Mouse (Mus musculus) kidney, adult 9 months (tissue): ENCODE measurements around the gene Vat1.
"Not testable (repeated sequence)": the region's sequence is repeated elsewhere in the genome, so short reads cannot be mapped to it uniquely, and the experiment has no call there.

Experiments used
- DNase-seq: peaks from one replicate; pipeline ENCODE4 v3.0.0; 2022

Vat1 gene

DNA sequence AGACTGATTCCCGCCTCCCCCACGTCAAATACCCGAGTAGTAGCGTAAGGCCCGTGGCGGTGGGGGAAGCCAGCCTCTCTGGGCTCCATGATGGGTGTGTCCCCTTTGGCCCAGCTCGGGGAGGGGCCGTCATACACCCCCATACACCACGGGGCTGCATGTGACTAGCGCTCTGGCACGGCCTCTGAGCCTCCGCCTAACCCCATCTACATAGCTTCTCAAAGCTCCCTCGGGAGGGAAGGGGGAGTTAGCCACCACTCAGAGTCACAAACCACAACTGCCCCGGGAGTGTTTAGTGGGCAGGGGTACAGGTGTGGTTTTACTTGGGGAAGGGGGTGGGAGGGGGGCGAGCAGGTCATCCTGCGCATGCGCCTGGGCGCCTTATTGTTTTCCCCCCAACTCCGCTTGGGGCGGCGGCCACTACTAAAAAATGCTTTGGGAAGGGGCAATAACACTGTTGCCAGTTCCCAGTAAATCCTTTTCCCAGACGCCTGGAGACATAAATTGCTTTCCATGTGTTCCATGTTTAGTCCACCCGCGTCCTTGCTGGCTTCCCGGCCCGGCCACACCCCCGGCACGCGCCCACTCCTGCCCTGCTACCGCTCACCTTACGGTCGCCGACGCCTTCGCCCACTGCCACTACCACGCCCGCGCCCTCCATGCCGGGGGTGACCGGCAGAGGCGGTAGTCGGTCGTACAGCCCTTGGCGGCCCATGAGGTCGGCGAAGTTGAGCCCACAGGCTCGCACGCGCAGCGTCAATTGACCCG lies 745 bp downstream of the Vat1 start:
- peak; percentile 65 for DNase-seq

DNA sequence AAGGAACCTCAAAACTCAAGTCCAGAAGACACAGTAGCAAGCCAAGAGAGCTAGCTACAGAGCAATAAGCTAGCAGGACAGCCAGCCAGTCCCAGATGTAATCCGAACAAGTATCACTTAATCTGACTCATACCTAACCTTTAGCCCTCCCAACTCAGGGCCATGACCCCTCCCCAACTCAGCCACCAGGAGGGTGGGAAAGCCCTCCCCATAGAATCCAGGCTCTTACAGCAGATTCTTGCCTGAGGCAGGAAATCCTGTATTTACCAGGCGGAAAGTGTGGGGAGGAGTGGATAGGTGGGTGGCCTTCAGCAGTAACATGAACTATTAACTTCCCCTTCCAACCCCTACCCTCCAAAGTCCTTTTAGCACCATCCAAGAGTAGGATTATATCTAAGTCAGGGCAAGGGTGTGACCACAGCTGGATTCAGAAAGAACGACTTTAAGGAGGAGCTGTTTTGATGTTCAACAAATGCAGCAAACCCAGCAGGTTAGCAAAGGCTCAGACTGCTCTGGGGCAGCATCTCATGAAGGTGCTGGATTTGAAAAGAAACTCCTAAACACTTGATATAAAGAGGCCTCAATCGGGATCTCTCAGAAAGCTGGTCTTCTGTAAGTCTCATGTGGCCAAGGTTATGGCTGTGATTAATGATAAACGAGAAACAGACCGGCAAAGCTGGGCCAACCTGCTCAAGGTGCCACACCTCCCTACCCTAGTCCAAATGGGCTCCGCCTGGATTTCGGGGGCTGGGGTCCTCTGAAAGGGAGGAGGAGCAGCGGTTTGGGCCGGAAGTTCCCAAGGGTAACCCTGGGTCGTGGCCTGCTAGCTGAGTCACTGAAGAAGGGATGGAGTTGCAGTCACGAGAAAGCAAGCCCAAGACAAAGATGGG lies 1.6 kb downstream of the Vat1 start, which contains the start of gene Rnd2:
TSS of gene Rnd2 (plus strand) at position 789 of the 890 bp plus-strand sequence.
- DNase-seq: peak; percentile 61

DNA sequence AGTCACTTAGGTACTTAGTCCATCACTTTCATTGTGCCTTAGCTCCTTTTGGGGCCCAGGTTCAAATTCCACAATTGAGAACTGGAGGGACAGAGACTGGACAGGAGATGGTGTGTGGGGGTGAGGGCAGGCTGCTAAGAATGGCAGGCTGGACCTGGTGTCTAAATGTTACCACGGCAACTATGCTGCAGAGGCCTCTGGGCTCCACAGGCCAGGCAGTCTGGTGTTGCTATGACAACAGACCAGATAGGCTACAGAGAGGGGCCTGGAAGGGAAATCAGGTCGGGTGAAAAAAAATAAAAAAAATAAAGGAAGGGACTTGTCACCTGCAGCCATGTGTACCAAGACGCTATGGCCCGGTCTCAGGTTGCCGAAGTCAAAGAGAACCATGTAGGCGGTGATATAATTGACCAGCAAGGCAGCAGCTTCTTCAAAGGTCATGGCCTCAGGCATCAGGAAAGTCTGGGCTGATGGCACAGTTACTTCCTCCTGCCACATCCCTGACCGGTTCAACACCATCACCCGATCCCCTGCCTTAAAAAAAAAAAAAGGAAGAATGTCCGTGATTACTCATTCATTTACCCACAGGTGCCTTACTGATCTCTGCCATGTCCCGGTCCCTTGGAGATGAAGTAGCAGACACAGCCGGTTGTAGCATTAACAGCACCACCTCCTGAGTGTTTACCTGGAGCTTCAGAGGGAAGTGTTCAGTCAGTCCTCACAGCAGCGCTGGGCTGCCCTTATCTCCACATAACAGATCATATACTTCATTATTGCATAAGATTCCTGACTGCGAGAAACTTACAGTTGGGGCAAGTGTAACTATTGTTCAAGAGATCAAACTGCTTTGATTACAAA lies 3.2 kb downstream of the Vat1 start:
- no peak for DNase-seq

DNA sequence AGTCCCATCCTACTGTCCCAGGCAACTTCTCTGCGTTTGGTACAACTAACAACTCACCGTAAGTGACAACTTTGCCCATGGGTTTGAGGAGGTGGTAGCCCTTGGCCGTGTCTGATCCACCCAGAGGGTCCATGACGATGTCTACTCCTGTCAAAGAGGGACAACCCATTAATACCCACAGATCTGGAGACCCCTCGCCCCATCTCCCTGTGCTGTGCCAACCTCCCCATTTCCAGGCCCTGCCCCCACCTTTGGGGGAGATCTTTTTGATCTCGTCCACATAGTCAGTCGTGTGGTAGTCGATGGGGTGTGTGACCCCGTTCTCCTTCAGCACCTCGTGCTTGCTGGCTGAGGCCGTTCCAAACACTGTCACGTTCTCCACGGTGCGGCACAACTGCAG lies 3.9 kb downstream of the Vat1 start:
- DNase-seq: no peak

DNA sequence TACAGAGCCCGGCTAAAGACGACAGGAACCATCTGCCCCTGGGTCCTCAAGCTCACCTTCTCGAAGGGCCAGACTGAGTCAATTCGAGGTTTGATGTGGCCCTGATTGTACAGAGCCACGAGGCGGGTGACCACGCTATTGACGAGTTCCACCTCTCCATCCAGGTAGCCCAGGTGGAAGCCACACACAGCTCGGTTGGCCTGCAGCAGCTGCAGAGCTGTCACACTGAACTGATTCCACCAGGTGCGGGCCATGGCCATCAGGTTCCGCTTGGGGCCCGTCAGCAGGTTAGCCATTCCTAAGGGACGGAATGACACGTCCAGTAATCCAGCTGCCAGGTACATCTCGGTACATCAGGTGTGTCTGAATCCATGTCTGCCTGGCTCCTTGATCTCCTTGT lies 5.7 kb downstream of the Vat1 start:
- DNase-seq: no peak

DNA sequence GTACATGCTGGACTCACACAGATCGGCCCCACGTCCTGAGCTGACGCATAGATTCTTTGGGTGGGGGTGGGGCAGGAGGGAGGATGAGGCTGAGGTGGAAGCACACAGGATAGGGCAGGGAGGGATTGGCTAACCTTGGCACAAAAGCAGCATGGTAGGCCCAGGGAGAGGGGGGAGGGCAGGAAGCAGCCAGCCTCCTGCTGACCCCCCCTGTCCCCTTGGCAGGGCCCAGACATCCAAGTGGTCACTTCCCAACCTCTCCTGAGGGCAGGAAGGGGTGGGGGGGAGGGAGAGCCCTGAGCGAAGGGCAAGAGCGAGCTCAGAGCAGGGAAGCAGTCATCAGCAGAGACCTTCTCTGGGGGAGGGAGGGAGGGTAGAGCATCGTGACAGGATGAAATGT lies 6.3 kb downstream of the Vat1 start:
- DNase-seq: no peak

DNA sequence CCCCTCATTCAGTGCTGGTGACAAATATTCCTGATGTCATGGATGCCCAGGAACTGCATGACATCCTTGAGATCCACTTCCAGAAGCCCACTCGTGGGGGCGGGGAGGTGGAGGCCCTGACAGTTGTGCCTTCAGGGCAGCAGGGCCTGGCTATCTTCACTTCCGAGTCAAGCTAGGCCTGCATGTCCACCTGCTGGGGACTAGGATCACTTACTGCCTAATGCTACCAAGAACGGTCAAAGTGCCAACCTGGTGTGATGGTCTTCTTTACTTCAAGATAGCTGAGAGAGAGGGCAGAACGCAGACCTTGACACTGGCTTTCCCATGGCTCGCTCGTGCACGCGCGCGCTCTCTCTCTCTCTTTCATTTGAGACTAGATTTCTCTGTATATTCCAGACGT lies 7.8 kb downstream of the Vat1 start:
- DNase-seq: no peak

DNA sequence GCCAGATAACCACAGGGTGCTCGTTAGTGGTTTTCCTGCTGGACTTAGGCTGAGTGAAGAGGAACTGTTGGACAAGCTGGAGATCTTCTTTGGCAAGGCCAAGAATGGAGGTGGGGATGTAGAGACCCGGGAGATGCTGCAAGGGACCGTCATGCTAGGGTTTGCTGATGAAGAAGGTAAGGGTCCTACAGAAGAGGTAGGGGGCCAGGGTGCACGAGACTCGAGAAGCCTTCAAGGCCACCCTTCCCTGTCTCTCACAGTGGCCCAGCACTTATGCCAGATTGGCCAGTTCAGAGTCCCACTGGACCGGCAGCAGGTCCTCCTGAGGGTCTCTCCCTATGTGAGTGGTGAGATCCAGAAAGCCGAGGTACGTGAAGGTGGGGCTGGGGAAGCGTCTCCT lies 8.4 kb downstream of the Vat1 start:
- no peak for DNase-seq

DNA sequence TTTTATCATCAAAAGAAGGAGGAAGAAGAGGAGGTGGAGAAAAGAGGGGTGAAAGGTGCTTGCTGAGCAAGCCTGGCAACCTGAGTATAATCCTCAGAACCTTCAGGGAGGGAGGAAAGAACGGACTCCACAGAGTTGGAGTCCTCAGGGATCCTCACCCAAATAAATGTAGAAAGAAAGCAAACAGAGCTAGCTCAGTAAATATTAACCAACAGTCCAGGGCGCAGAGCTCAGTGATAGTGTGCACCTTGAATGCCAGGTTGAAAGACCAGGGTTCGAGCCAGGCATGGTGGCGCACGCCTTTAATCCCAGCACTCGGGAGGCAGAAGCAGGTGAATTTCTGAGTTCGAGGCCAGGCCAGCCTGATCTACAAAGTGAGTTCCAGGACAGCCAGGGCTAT lies 10.4 kb downstream of the Vat1 start:
- DNase-seq: no peak

DNA sequence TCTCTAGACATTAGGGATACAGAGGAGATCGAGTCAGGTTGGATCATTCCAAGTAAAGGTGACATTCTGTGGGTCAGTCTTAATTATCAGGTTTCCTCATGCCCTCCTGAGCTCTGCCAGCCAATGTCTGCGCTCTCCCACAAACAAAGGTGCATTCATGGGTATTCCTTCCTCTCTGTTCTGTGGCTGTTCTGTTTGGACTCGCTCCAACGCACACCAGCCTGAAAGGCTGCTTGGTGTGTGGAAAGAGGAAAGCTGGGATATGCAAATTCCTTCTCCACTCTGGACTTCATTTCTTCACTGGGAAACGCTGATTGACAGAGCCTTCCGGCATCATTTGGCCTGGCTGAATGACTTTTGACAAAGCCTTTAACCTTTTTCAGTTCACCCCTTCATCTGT lies 11.3 kb downstream of the Vat1 start:
- no peak for DNase-seq

DNA sequence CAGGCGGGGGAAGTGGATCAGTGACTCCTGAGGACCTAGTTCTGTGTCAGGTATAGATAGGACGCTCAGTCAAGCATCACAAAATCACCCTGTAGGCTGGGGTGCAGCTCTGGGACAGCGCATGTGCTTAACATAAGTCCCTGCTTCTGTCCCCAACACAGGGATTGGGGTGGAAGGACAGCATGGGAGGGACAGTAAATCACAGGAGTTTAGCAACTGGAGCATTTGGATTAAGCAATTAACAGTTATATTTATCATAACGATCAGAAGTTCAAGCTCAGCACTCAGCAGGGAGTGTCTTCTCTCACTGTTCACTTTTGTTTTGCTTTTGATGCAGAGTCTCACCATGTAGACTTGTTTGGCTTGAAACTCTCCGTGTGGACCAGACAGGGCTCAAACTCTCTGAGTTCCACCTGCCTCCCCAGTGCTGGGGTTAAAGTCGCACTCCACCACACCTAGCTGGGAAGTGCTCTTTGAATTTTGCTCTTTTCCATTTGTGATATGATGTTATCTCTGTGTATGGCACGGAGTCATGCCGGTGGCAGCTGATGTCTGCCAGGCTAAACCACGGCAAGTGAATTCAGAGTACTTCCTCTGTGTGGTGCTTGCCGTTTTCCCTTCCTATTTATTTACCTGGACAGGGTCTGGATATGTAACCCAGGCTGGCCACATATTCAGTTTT lies 13.8 kb downstream of the Vat1 start:
- DNase-seq: no peak

DNA sequence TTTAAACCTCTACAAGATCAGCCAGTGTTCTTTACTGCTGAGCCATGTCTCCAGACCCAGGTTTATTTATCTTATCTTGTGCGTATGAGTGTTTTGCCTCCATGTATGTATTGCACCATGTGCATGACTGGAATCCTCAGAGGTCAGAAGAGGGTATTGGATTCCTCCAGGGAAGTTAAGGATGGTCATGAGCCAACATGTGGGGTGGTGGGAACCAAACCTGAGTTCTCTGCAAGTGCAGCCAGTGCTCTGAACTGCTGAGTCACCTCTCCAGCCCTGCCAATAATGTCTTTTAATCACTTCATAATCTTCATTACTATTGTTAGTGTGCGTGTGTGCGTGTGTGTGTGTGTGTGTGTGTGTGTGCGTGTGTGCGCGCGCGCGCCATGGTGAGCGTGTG lies 14.5 kb downstream of the Vat1 start:
- DNase-seq: no peak

DNA sequence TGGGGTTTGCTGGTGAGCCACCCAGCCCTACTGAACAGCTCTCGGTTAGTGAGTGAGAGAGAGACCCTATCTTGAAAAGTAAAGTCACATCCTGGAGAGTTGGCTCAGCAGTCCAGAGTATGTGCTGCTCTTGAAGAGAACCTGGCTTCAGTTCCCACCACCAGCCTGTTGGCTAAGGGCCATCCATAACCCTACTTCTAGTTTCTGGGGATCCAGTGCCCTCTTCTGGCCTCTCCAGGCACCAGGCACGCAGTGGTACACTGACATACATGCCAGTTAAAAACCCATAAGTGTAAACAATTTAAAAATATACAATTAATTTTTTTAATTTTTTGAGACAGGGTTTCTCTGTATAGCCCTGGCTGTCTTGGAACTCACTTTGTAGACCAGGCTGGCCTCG lies 15.6 kb downstream of the Vat1 start:
- no peak for DNase-seq

DNA sequence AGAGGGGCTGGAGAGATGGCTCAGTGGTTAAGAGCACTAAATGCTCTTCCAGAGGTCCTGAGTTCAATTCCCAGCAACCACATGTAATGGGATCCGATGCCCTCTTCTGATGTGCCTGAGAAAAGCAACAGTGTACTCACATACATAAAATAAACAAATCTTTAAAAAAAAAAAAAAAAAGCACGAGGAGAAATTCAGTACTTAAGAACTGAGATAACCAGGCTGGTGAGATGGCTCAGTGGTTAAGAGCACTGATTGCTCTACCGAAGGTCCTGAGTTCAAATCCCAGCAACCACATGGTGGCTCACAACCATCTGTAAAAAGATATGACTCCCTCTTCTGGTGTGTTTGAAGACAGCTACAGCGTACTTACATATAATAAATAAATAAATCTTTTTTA lies 16.4 kb downstream of the Vat1 start:
- DNase-seq: not testable (repeated sequence)

DNA sequence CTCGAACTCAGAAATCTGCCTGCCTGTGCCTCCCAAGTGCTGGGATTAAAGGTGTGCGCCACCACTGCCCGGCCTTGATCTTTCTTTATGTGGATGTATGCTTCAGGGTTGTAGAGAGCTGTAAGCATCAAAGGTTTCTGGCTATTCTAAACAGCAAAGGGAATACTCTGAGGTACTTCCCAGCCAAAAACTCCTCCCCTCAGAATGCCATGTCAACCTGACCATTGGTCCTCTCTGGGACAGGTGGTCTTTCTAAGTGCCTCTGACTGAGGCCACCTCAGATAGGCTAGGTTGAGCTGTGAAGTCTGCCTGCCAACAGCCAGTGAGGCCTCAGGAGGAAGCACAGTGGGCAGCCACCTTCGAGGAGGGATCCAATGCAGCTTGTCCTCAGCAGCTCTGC lies 17.1 kb downstream of the Vat1 start:
- DNase-seq: no peak

DNA sequence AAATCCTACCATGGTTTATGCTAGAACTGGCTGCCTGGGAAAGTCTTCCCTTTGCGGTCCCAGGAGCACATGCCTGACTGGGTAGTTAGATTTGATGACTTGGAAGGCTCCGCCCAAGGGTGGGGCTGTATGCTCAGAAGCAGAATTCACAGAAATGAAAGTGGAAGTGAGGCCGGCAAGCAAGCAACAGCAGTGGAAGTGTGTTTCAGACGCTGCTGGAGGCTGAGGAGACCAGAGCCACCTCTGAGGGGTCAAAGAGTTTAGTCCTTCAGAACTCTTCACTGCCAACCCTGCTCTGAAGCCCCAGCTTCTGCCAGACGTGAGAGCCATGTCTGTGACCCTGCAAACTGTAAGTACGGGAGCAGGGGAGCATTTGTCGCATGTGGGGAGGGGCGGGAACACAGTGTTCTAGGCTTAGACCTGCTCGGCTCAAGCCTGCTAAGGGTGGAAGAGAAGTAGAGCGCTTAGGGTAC lies 17.7 kb downstream of the Vat1 start, which contains the start of gene Ifi35:
TSS of gene Ifi35 (plus strand) at position 134 of the 473 bp plus-strand sequence.
- DNase-seq: peak; percentile 86

DNA sequence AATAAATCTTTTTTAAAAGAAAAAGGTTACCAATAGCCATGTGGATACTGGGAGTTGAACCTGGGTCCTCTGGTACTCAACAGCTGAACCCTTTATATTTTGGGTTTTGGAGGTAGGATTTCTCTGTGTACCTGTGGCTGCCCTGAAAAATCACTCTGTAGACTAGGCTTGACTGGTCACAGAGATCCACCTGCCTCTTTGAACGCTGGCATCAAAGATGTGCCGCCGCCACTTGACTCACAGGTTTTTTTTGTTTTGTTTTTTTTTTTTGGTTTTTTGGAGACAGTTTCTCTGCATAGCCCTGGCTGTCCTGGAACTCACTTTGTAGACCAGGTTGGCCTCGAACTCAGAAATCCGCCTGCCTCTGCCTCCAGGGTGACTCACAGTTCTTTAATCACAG lies 18.2 kb downstream of the Vat1 start:
- DNase-seq: no peak

DNA sequence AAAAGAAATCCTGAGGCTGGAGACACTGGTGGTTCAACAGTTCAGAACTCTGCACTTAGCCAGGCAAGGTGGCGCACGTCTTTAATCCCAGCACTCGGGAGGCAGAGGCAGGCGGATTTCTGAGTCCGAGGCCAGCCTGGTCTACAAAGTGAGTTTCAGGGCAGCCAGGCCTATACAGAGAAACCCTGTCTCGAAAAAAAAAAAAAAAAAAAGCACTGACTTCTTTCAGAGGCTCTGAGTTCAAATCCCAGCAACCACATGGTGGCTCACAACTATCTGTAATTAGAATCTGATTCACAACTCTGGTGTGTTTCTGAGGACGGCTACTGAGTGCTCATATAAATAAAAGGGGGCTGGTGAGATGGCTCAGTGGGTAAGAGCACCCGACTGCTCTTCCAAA lies 19.2 kb downstream of the Vat1 start:
- DNase-seq: not testable (repeated sequence)

DNA sequence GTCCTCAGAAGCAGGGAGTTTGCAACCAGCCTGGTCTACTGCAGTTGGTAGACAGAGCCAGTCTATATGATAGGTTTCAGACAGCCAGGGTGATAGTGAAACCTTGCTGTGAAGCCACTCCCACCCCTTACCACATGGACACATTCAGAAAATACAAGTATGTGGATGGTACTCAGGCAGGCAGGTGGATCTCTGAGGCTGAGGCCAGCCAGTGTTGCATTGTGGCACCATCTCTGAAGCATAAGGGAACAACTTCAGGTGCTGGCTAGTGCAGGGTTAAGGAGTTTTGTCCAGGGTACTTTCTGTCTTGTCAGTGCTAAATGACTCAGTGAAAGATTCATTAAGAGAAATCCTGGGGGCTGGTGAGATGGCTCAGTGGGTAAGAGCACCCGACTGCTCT lies 19.7 kb downstream of the Vat1 start:
- DNase-seq: no peak

DNA sequence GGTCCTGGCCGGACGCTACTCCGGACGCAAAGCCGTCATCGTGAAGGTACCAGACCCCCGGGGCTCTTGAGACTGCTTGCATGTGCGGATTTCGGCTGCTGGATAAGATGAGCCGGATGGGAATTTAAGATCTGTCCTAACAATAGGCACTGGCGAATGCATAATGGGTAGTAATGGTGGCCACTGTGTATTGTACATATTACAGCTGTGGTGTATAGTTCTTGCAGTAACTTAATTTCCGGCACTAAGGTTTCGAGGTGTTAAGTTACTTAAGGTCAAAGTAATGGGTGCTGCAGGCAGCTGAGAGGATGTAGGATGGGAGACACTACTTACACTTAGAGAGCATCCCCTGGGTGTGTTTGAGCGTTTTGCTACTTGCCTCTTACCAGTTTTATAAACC lies 23.3 kb downstream of the Vat1 start:
- no peak for DNase-seq

DNA sequence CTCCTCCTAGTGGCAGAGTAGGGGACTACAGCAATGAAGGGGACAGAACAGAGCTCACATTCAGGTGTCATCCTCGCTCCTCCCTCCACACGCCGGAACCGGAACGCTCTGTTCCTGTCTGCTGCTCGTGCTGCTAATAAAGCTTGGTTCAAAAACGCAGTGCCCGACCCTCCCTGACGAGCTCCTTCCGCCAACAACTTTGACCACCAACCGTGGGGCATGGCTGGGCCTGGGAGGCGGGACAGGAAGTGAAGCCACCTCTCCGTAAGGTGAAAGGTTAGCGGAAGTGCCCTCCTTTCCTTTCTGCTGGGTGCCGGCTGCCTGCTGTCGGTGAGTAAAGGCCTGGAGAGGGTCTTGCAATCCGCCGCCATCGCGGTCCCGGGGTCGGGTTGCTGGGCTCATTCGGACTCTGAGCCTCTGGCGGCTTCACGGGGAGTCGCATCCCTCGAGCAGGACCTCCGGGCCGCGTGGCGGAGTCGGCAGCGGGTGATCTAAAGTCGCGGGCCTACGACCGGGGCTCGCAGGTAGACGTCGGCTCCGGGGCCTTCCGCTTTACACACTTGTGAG lies 23.8 kb downstream of the Vat1 start, which contains the start of gene Rpl27:
TSS of gene Rpl27 (plus strand) at position 172 of the 567 bp plus-strand sequence.
- DNase-seq: peak; percentile 99
